Mouse (Mus musculus) embryonic facial prominence, embryonic 15.5 days (tissue): ENCODE measurements around the gene 5031439G07Rik. TPM values are rescaled to one million over a fixed set of nuclear protein-coding genes. Genes with fewer than 3 reads are reported as not detected.
A peak's percentile ranks its signal among the peaks of the same experiment; 100 is the strongest.

Source experiments
- ATAC-seq: fragments of 200-750 bp; cut with Nextera tagmentation; 2 replicates; pipeline ENCODE4 v1.8.0; 2017; ENCODE audit warnings: low read depth, moderate TSS enrichment; ENCODE audit not compliant: insufficient number of reproducible peaks, low FRiP score, low TSS enrichment
- H3K27ac ChIP-seq: fragments of 300-500 bp; sonication (generic); replicated peaks from 2 replicates; pipeline ENCODE4 v1.5.1; 2015; ENCODE audit warnings: mild to moderate bottlenecking, inconsistent platforms
- H3K27me3 ChIP-seq: fragments of 300-500 bp; sonication (generic); 2 replicates; pipeline ENCODE4 v1.6.1; 2015; ENCODE audit warnings: inconsistent platforms
- H3K36me3 ChIP-seq: fragments of 300-500 bp; sonication (generic); 2 replicates; pipeline ENCODE4 v1.6.1; 2015; ENCODE audit warnings: mild to moderate bottlenecking, inconsistent platforms
- H3K4me1 ChIP-seq: fragments of 300-500 bp; sonication (generic); 2 replicates; pipeline ENCODE4 v1.6.1; 2015; ENCODE audit warnings: inconsistent platforms
- H3K4me2 ChIP-seq: fragments of 300-500 bp; sonication (generic); replicated peaks from 2 replicates; pipeline ENCODE4 v1.6.1; 2015; ENCODE audit warnings: mild to moderate bottlenecking, inconsistent platforms
- H3K4me3 ChIP-seq: fragments of 300-500 bp; sonication (generic); replicated peaks from 2 replicates; pipeline ENCODE4 v1.5.1; 2015; ENCODE audit warnings: mild to moderate bottlenecking, inconsistent platforms
- H3K9ac ChIP-seq: fragments of 300-500 bp; sonication (generic); 2 replicates; pipeline ENCODE4 v1.6.1; 2015; ENCODE audit warnings: inconsistent platforms
- H3K9me3 ChIP-seq: fragments of 300-500 bp; sonication (generic); replicated peaks from 2 replicates; pipeline ENCODE4 v1.6.1; 2016; ENCODE audit warnings: inconsistent platforms
- WGBS: fragments of 180-500 bp; shearing (Covaris S2); methylation state at CpG from one replicate; pipeline ENCODE4 v1.1.7; 2015; 5-methylcytosine and 5-hydroxymethylcytosine counted together
- polyA plus RNA-seq: library from polyadenylated mRNA; unstranded; fragments of >200 nt; fragmentation: Nextera tagmentation; extraction: Ambion mirVana; gene quantifications from 2 replicates; pipeline ENCODE4 v1.2.1, GENCODE M21; 2015

5031439G07Rik gene
- polyA plus RNA-seq, 1 experiment from 2014 or later = 9.1 TPM

DNA sequence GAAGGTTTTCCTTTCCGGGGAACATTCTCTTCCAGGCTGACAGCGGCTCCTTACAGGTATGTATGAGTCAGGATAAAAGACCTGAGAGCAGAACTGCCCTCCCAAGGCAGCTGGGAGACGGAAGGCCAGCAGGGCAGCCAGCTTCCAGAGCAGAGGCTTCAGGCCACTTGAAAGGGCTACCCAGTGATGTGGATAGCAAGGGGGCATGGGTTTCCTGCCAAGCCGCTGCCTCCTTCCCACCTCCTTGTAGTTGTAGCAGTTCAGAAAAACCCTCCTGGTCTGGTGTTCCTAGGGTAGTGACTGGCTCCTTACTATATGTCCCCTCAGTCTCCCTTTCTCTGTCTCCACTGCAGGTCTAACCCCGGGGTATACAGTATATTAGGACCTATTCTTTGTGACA is 44.0 kb downstream of the 5031439G07Rik start:
- Histone ChIP-seq H3K9ac (no peak overlapping the region), H3K4me2 (no peak overlapping the region), H3K4me1 (no peaks in the 10 kb centered on the region), H3K9me3 (no peaks in the 10 kb centered on the region), H3K36me3 (peaks cover 43% of the 10 kb centered on the region), H3K27me3 (no peaks in the 10 kb centered on the region), H3K4me3 (no peak overlapping the region), H3K27ac (no peak overlapping the region)
- ATAC-seq = no peak
- 81% methylated on average over 5 of the region's 5 CpGs for WGBS

GRCm38 (mm10) chr15:84942647-84943285 is 45.6 kb downstream of the 5031439G07Rik start:
- no peak for ATAC-seq
- Histone ChIP-seq H3K4me3 (no peak overlapping the region), H3K9me3 (no peaks in the 10 kb centered on the region), H3K27me3 (no peaks in the 10 kb centered on the region), H3K9ac (no peak overlapping the region), H3K27ac (no peak overlapping the region), H3K4me2 (no peak overlapping the region), H3K4me1 (no peaks in the 10 kb centered on the region), H3K36me3 (peaks cover 44% of the 10 kb centered on the region)
- WGBS = 66% methylated on average over 11 of the region's 11 CpGs

GRCm38 (mm10) chr15:84940102-84940501 is 48.2 kb downstream of the 5031439G07Rik start:
- Histone ChIP-seq H3K9ac (no peak overlapping the region), H3K9me3 (no peaks in the 10 kb centered on the region), H3K36me3 (peaks cover 71% of the 10 kb centered on the region), H3K4me1 (no peaks in the 10 kb centered on the region), H3K27ac (no peak overlapping the region), H3K4me2 (no peak overlapping the region), H3K4me3 (no peak overlapping the region), H3K27me3 (no peaks in the 10 kb centered on the region)
- ATAC-seq = no peak
- WGBS = 76% methylated on average over 12 of the region's 12 CpGs

- peaks cover 99% of the 10 kb centered on the region for H3K36me3 ChIP-seq
- H3K4me3 ChIP-seq = no peak overlapping the region
- no peak for ATAC-seq
- WGBS = 91% methylated on average over 16 of the region's 16 CpGs
- H3K4me1 ChIP-seq = no peaks in the 10 kb centered on the region
- no peaks in the 10 kb centered on the region for H3K27me3 ChIP-seq
- H3K9ac ChIP-seq = no peak overlapping the region
- no peaks in the 10 kb centered on the region for H3K9me3 ChIP-seq
- H3K27ac ChIP-seq = no peak overlapping the region
- no peak overlapping the region for H3K4me2 ChIP-seq
Observed at GRCm38 (mm10) chr15:84934901-84935300, 53.5 kb downstream of the 5031439G07Rik start.

GRCm38 (mm10) chr15:84932351-84932750 is 56.0 kb downstream of the 5031439G07Rik start:
- ATAC-seq = no peak
- no peaks in the 10 kb centered on the region for H3K4me1 ChIP-seq
- H3K9ac ChIP-seq = no peak overlapping the region
- no peaks in the 10 kb centered on the region for H3K27me3 ChIP-seq
- whole genome bisulfite sequencing = 51% methylated on average over 5 of the region's 5 CpGs
- no peak overlapping the region for H3K4me3 ChIP-seq
- H3K4me2 ChIP-seq = no peak overlapping the region
- H3K36me3 ChIP-seq = peaks cover 96% of the 10 kb centered on the region
- H3K9me3 ChIP-seq = no peaks in the 10 kb centered on the region
- H3K27ac ChIP-seq = no peak overlapping the region

DNA sequence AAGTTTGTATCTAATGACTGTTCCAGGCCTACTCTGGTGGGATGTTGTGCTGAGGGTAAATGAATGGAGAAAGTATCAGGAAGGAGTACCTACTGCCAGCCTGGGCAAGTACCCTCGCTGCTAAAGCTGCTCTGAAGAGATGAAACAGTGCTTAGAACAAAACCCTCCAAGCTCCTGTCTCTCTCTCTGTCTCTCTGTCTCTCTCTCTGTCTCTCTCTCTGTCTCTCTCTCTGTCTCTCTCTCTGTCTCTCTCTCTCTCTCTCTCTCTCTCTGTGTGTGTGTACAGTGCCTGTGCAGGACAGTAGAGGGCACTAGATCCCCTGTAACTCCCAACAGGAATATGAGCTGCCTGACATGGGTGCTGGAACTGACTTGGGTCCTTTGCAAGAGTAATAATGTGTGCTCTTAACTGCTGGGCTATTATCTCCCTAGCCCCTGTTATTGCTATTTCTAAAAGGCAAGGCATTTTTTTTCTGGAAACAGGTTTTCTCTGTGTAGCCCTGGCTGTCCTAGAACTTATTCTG is 62.8 kb downstream of the 5031439G07Rik start:
- Histone ChIP-seq H3K27me3 (no peaks in the 10 kb centered on the region), H3K27ac (no peak overlapping the region), H3K4me2 (peak overlapping the region; percentile 59), H3K4me3 (0 out of 2 replicates have a peak overlapping the region, but pooled peaks have one; percentile 96), H3K9ac (no peak overlapping the region), H3K9me3 (no peaks in the 10 kb centered on the region), H3K4me1 (peaks cover 14% of the 10 kb centered on the region), H3K36me3 (peaks cover 31% of the 10 kb centered on the region)
- ATAC-seq = no peak
- 60% methylated on average over 1 of the region's 1 CpGs for WGBS

- no peak for ATAC-seq
- peak overlapping the region; percentile 98; the same call in 1 of the 2 replicates for H3K9ac ChIP-seq
- peaks cover 24% of the 10 kb centered on the region for H3K36me3 ChIP-seq
- peak overlapping the region; percentile 59 for H3K4me2 ChIP-seq
- no peaks in the 10 kb centered on the region for H3K27me3 ChIP-seq
- 9% methylated on average over 9 of the region's 9 CpGs for WGBS
- no peaks in the 10 kb centered on the region for H3K9me3 ChIP-seq
- H3K4me3 ChIP-seq = peak overlapping the region; percentile 96
- peaks cover 14% of the 10 kb centered on the region for H3K4me1 ChIP-seq
- peak overlapping the region; percentile 98; the same call in 1 of the 2 replicates for H3K27ac ChIP-seq
Observed at GRCm38 (mm10) chr15:84924781-84925315, 63.5 kb downstream of the 5031439G07Rik start.

DNA sequence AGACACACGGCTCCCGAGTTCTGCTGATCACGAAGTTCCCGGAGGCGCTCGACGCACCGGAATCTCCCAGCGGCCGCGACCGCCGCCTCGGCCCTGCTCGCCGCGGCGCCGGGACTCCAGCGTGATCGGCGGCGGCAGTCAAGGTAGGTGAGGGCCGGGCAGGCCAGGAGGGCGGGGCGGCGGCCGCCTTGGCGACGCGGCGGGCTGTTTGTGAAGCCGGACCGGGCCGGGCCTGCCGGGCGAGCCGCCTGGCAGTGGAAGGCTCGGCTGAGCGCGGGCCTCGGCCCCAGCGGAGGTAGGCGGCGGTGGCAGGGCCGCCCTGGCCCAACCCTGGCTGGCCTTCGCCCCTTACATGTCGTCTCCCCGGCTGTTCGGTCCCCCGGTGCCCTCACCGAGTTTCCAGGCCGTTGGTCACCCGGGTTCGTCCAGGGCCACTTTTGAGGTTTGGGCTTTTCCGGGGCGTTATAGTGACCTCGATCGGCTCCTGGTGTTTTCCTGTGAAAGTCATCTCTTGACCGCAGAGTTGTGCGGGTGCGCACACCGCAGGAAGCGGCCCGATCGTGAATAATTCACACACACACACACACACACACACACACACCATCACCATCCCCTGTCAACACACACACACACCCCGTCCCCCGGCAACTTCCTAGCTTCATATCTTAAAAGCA is 64.7 kb downstream of the 5031439G07Rik start:
- peak; percentile 61 for ATAC-seq
- Histone ChIP-seq H3K36me3 (peaks cover 12% of the 10 kb centered on the region), H3K9ac (peak overlapping the region; percentile 98), H3K27me3 (no peaks in the 10 kb centered on the region), H3K4me1 (peaks cover 14% of the 10 kb centered on the region), H3K4me3 (peak overlapping the region; percentile 96), H3K9me3 (no peaks in the 10 kb centered on the region), H3K27ac (peak overlapping the region; percentile 98), H3K4me2 (peak overlapping the region; percentile 59)
- under 1% methylated on average over 68 of the region's 68 CpGs for WGBS

DNA sequence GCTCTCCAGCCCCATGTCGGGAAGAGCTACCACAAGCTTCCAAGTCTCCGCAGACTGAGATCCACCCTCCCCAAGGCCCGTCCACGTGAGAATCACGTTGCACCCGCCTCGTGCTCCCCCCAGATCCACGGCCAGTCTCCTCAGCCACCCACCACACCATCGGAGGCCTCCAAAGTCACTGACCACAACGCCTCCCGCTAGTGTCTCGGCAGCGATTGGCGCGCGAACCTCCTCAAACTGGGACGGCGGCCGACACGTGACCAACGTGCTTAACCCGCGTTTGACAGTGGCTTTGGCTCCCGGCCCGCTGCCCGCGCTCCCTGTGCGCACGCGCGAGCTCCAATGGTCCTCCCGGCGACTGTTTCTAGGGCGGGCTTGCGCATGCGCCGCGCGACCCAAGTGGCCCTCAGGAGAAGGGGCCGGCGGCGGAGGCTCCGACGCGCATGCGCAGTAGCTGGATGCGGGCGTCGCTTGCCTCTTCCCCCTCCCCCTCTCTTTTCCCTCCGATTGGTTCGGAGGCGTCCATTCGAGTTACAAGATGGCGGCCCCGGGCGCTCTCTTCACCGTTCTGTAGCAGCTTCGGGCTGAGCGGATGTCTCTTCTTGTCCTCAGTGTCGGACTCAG is 65.4 kb downstream of the 5031439G07Rik start, which contains the start of gene Nup50:
Gene Nup50 (plus strand): TSS at position 528 of the 624 bp plus-strand sequence.
- H3K4me2 ChIP-seq = peak within 1 kb of the TSS; percentile 59
- peak; percentile 94 for ATAC-seq
- H3K27ac ChIP-seq = peak within 1 kb of the TSS; percentile 98
- WGBS = under 1% methylated on average over 60 of the region's 60 CpGs
- H3K36me3 ChIP-seq = peaks cover 7% of the 10 kb centered on the region
- H3K9me3 ChIP-seq = no peaks in the 10 kb centered on the region
- H3K27me3 ChIP-seq = no peaks in the 10 kb centered on the region
- peak within 1 kb of the TSS; percentile 98 for H3K9ac ChIP-seq
- H3K4me3 ChIP-seq = peak within 1 kb of the TSS; percentile 96
- H3K4me1 ChIP-seq = peaks cover 14% of the 10 kb centered on the region

DNA sequence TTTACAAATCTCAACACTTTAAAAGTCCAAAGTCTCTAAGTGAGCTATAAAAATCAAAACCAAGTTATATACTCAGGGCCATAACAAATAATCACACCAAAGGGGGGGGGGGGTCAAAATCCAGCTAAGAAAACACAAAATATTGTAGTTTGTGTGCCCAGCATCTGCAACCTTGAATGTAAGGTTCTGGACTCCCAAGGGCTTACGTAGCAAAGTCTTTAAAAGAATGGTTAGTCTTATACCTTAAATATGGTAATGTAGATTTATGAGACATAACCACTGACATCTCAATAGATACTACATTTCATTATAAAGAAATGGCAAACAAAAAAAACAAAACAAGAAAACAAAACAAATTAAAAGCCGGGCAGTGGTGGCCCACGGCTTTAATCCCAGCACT is 68.4 kb downstream of the 5031439G07Rik start, which contains the start of gene Gm29666:
Gene Gm29666 (minus strand): TSS at position 101 of the 400 bp plus-strand sequence.
- no peaks in the 10 kb centered on the region for H3K36me3 ChIP-seq
- H3K27me3 ChIP-seq = no peaks in the 10 kb centered on the region
- no peak for ATAC-seq
- peaks cover 9% of the 10 kb centered on the region for H3K4me1 ChIP-seq
- no peak within 1 kb of the TSS for H3K4me3 ChIP-seq
- H3K27ac ChIP-seq = no peak within 1 kb of the TSS
- no peaks in the 10 kb centered on the region for H3K9me3 ChIP-seq
- H3K9ac ChIP-seq = no peak within 1 kb of the TSS
- WGBS = 91% methylated on average over 3 of the region's 3 CpGs
- H3K4me2 ChIP-seq = no peak within 1 kb of the TSS

DNA sequence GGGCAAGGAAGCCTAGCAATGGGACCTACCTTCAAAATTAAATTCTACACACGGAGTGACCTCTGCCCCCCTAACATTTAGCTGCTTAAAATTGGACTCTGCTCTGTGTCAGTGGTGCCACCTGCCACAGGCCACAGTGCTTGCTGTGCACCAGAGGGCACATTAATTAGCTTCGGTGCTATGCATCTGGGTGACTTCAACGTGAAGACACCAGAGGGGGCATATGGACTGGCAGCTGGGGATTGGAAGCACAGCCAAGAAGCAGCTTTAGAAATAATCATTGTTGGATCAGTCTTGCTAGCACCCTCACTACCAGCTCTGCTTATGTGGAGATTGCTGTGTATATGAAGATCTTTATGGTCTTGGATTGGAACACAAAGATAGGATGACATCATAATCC is 75.2 kb downstream of the 5031439G07Rik start:
- 87% methylated on average over 3 of the region's 3 CpGs for WGBS
- no peak for ATAC-seq

More for the DNA sequence above, 75.2 kb downstream of the 5031439G07Rik start:
- Histone ChIP-seq H3K4me2 (no peak overlapping the region), H3K27ac (no peak overlapping the region), H3K4me3 (no peak overlapping the region), H3K9me3 (no peaks in the 10 kb centered on the region; the same call in 1 of the 2 replicates), H3K9ac (no peak overlapping the region), H3K27me3 (no peaks in the 10 kb centered on the region), H3K36me3 (no peaks in the 10 kb centered on the region), H3K4me1 (no peaks in the 10 kb centered on the region)
